Mouse (Mus musculus) lung, embryonic 16.5 days (tissue): ENCODE measurements around the gene Elmod3. TPM values are rescaled to one million over a fixed set of nuclear protein-coding genes. Genes with fewer than 3 reads are reported as not detected.
"Not testable (repeated sequence)": the region's sequence is repeated elsewhere in the genome, so short reads cannot be mapped to it uniquely, and the experiment has no call there.

ENCODE experiments used
- ATAC-seq: fragments of 200-750 bp; cut with Nextera tagmentation; 2 replicates; pipeline ENCODE4 v1.8.0; 2017; ENCODE audit warnings: low read depth, mild to moderate bottlenecking, moderate library complexity
- H3K27ac ChIP-seq: fragments of 300-500 bp; sonication (generic); 2 replicates; pipeline ENCODE4 v1.5.1; 2014; ENCODE audit warnings: mild to moderate bottlenecking, control low read depth, low read length
- H3K27me3 ChIP-seq: fragments of 300-500 bp; sonication (generic); 2 replicates; pipeline ENCODE4 v1.6.1; 2014; ENCODE audit warnings: low read depth, low read length, mixed read lengths; ENCODE audit not compliant: control insufficient read depth, insufficient read depth
- H3K36me3 ChIP-seq: fragments of 300-500 bp; sonication (generic); 2 replicates; pipeline ENCODE4 v1.6.1; 2014; ENCODE audit warnings: low read length; ENCODE audit not compliant: control insufficient read depth, insufficient read depth
- H3K4me1 ChIP-seq: fragments of 300-500 bp; sonication (generic); replicated peaks from 2 replicates; pipeline ENCODE4 v1.6.1; 2014; ENCODE audit warnings: low read length, mixed read lengths; ENCODE audit not compliant: control insufficient read depth, insufficient read depth
- H3K4me2 ChIP-seq: fragments of 300-500 bp; sonication (generic); 2 replicates; pipeline ENCODE4 v1.6.1; 2014; ENCODE audit warnings: low read depth, low read length, control low read depth
- H3K4me3 ChIP-seq: fragments of 300-500 bp; sonication (generic); 2 replicates; pipeline ENCODE4 v1.5.1; 2014; ENCODE audit warnings: mild to moderate bottlenecking, low read length, control low read depth
- H3K9ac ChIP-seq: fragments of 300-500 bp; sonication (generic); 2 replicates; pipeline ENCODE4 v1.6.1; 2014; ENCODE audit warnings: low read length, control low read depth
- H3K9me3 ChIP-seq: fragments of 300-500 bp; sonication (generic); 2 replicates; pipeline ENCODE4 v1.6.1; 2016; ENCODE audit warnings: low read length; ENCODE audit not compliant: control insufficient read depth
- WGBS: fragments of 180-500 bp; shearing (Covaris S2); extraction: QIAGEN DNeasy Blood & Tissue Kit; methylation state at CpG from one replicate; pipeline ENCODE4 v1.1.7; 2014; 5-methylcytosine and 5-hydroxymethylcytosine counted together
- polyA plus RNA-seq: library from polyadenylated mRNA; unstranded; fragments of >200 nt; fragmentation: Nextera tagmentation; extraction: Ambion mirVana; gene quantifications from 2 replicates; pipeline ENCODE4 v1.2.1, GENCODE M21; 2015

Gene Elmod3
- polyA plus RNA-seq, 1 experiment from 2014 or later, result 20.0 TPM

- no peak overlapping the region for H3K27ac ChIP-seq
- no peak overlapping the region for H3K9ac ChIP-seq
- no peaks in the 10 kb centered on the region for H3K27me3 ChIP-seq
- H3K9me3 ChIP-seq, result no peaks in the 10 kb centered on the region
- H3K4me3 ChIP-seq, result no peak overlapping the region
- ATAC-seq, result peak; percentile 34; the same call in 1 of the 2 replicates
- no peak overlapping the region for H3K4me2 ChIP-seq
- H3K4me1 ChIP-seq, result peaks cover 8% of the 10 kb centered on the region
- 38% methylated on average over 9 of the region's 9 CpGs for WGBS
- no peaks in the 10 kb centered on the region for H3K36me3 ChIP-seq
Measured at GRCm38 (mm10) chr6:72534035-72534809, 64.0 kb downstream of the Elmod3 start.

GRCm38 (mm10) chr6:72533555-72533954 is 64.7 kb downstream of the Elmod3 start:
- H3K4me2 ChIP-seq, H3K4me1 ChIP-seq, H3K9ac ChIP-seq, H3K4me3 ChIP-seq, H3K27ac ChIP-seq, H3K9me3 ChIP-seq, H3K36me3 ChIP-seq, H3K27me3 ChIP-seq: not testable (repeated sequence)
- ATAC-seq, result peak; percentile 34; the same call in 1 of the 2 replicates
- 10% methylated on average over 1 of the region's 1 CpGs for WGBS

GRCm38 (mm10) chr6:72532580-72532979 is 65.6 kb downstream of the Elmod3 start:
- Histone ChIP-seq H3K4me3 (no peak overlapping the region), H3K27me3 (no peaks in the 10 kb centered on the region), H3K27ac (no peak overlapping the region), H3K4me1 (peaks cover 4% of the 10 kb centered on the region), H3K9ac (no peak overlapping the region), H3K36me3 (no peaks in the 10 kb centered on the region), H3K4me2 (no peak overlapping the region), H3K9me3 (no peaks in the 10 kb centered on the region)
- no peak for ATAC-seq
- 80% methylated on average over 4 of the region's 4 CpGs for WGBS

GRCm38 (mm10) chr6:72528410-72529151 is 69.6 kb downstream of the Elmod3 start:
- no peaks in the 10 kb centered on the region for H3K36me3 ChIP-seq

GRCm38 (mm10) chr6:72527070-72527469 is 71.1 kb downstream of the Elmod3 start:
- Histone ChIP-seq H3K9me3 (no peaks in the 10 kb centered on the region), H3K27ac (no peak overlapping the region), H3K9ac (no peak overlapping the region), H3K4me3 (no peak overlapping the region), H3K4me1 (no peaks in the 10 kb centered on the region), H3K4me2 (no peak overlapping the region), H3K36me3 (no peaks in the 10 kb centered on the region), H3K27me3 (no peaks in the 10 kb centered on the region)
- 80% methylated on average over 4 of the region's 4 CpGs for WGBS
- ATAC-seq, result no peak

More at GRCm38 (mm10) chr6:72528410-72529151, 69.6 kb downstream of the Elmod3 start:
- no peak overlapping the region for H3K4me3 ChIP-seq
- no peak for ATAC-seq
- H3K27me3 ChIP-seq, result no peaks in the 10 kb centered on the region
- H3K9ac ChIP-seq, result no peak overlapping the region
- H3K27ac ChIP-seq, result no peak overlapping the region
- no peaks in the 10 kb centered on the region for H3K9me3 ChIP-seq
- 74% methylated on average over 10 of the region's 10 CpGs for WGBS
- H3K4me2 ChIP-seq, result no peak overlapping the region
- H3K4me1 ChIP-seq, result no peaks in the 10 kb centered on the region

- 63% methylated on average over 2 of the region's 2 CpGs for WGBS
- Histone ChIP-seq H3K4me2 (no peak overlapping the region), H3K36me3 (no peaks in the 10 kb centered on the region)
Measured at GRCm38 (mm10) chr6:72524160-72524559, 74.1 kb downstream of the Elmod3 start.

GRCm38 (mm10) chr6:72523222-72523621 is 75.0 kb downstream of the Elmod3 start:
- no peaks in the 10 kb centered on the region for H3K36me3 ChIP-seq
- no peak for ATAC-seq

More at GRCm38 (mm10) chr6:72524160-72524559, 74.1 kb downstream of the Elmod3 start:
- Histone ChIP-seq H3K27me3 (no peaks in the 10 kb centered on the region), H3K27ac (no peak overlapping the region), H3K9ac (no peak overlapping the region), H3K9me3 (no peaks in the 10 kb centered on the region), H3K4me1 (peaks cover 6% of the 10 kb centered on the region), H3K4me3 (no peak overlapping the region)
- no peak for ATAC-seq

GRCm38 (mm10) chr6:72522288-72522687 is 75.9 kb downstream of the Elmod3 start:
- Histone ChIP-seq H3K36me3 (no peaks in the 10 kb centered on the region), H3K27me3 (no peaks in the 10 kb centered on the region), H3K9ac (no peak overlapping the region), H3K9me3 (no peaks in the 10 kb centered on the region), H3K27ac (no peak overlapping the region), H3K4me2 (no peak overlapping the region), H3K4me1 (peaks cover 8% of the 10 kb centered on the region), H3K4me3 (no peak overlapping the region)
- no peak for ATAC-seq
- 77% methylated on average over 5 of the region's 5 CpGs for WGBS

More at GRCm38 (mm10) chr6:72523222-72523621, 75.0 kb downstream of the Elmod3 start:
- Histone ChIP-seq H3K9me3 (no peaks in the 10 kb centered on the region), H3K4me1 (peaks cover 8% of the 10 kb centered on the region), H3K27me3 (no peaks in the 10 kb centered on the region), H3K9ac (no peak overlapping the region), H3K4me3 (no peak overlapping the region), H3K4me2 (no peak overlapping the region), H3K27ac (no peak overlapping the region)
- 66% methylated on average over 4 of the region's 4 CpGs for WGBS

- no peak for ATAC-seq
- H3K27ac ChIP-seq, result no peak within 1 kb of the TSS
- 76% methylated on average over 5 of the region's 5 CpGs for WGBS
- H3K9me3 ChIP-seq, result no peaks in the 10 kb centered on the region
- H3K4me1 ChIP-seq, result peaks cover 8% of the 10 kb centered on the region
- no peak within 1 kb of the TSS for H3K9ac ChIP-seq
- H3K36me3 ChIP-seq, result no peaks in the 10 kb centered on the region
- no peak within 1 kb of the TSS for H3K4me2 ChIP-seq
- no peaks in the 10 kb centered on the region for H3K27me3 ChIP-seq
- H3K4me3 ChIP-seq, result no peak within 1 kb of the TSS
Measured at GRCm38 (mm10) chr6:72521607-72522006, 76.6 kb downstream of the Elmod3 start, which contains the start of gene Sh2d6. Gene Sh2d6 (minus strand): TSS chr6:72521707.
